Mouse (Mus musculus) forebrain, embryonic 12.5 days (tissue): ENCODE results near the gene Psmc3ip. TPM values are rescaled to one million over a fixed set of nuclear protein-coding genes. Genes with fewer than 3 reads are reported as not detected.

Source experiments
- ATAC-seq: fragments of 200-750 bp; cut with Nextera tagmentation; 2 replicates; pipeline ENCODE4 v1.8.0; 2017; ENCODE audit warnings: moderate TSS enrichment; ENCODE audit not compliant: low FRiP score
- H3K27ac ChIP-seq: fragments of 300-500 bp; sonication (generic); 2 replicates; pipeline ENCODE4 v1.5.1; 2016; ENCODE audit warnings: mild to moderate bottlenecking
- H3K27me3 ChIP-seq: fragments of 300-500 bp; sonication (generic); 2 replicates; pipeline ENCODE4 v1.6.1; 2016; ENCODE audit warnings: mild to moderate bottlenecking
- H3K36me3 ChIP-seq: fragments of 300-500 bp; sonication (generic); replicated peaks from 2 replicates; pipeline ENCODE4 v1.6.1; 2016; ENCODE audit warnings: mild to moderate bottlenecking
- H3K4me1 ChIP-seq: fragments of 300-500 bp; sonication (generic); 2 replicates; pipeline ENCODE4 v1.6.1; 2016
- H3K4me2 ChIP-seq: fragments of 300-500 bp; sonication (generic); 2 replicates; pipeline ENCODE4 v1.6.1; 2016; ENCODE audit warnings: mild to moderate bottlenecking, moderate library complexity
- H3K4me3 ChIP-seq: fragments of 300-500 bp; sonication (generic); replicated peaks from 2 replicates; pipeline ENCODE4 v1.5.1; 2016; ENCODE audit warnings: mild to moderate bottlenecking
- H3K9ac ChIP-seq: fragments of 300-500 bp; sonication (generic); 2 replicates; pipeline ENCODE4 v1.6.1; 2016; ENCODE audit warnings: mild to moderate bottlenecking
- H3K9me3 ChIP-seq: fragments of 300-500 bp; sonication (generic); 2 replicates; pipeline ENCODE4 v1.6.1; 2016
- WGBS: fragments of 180-500 bp; shearing (Covaris S2); methylation state at CpG from one replicate; pipeline ENCODE4 v1.1.7; 2016; 5-methylcytosine and 5-hydroxymethylcytosine counted together
- microRNA-seq: library from miRNA; unstranded; fragments of <30 nt; microRNA quantifications from one replicate; pipeline ENCODE4, GENCODE M21; 2017
- polyA plus RNA-seq: library from polyadenylated mRNA; unstranded; fragments of >200 nt; fragmentation: Nextera tagmentation; extraction: Ambion mirVana; gene quantifications from 2 replicates; pipeline ENCODE4 v1.2.1, GENCODE M21; 2016

Gene Psmc3ip
- polyA plus RNA-seq, 1 experiment from 2014 or later: 62.1 TPM

DNA sequence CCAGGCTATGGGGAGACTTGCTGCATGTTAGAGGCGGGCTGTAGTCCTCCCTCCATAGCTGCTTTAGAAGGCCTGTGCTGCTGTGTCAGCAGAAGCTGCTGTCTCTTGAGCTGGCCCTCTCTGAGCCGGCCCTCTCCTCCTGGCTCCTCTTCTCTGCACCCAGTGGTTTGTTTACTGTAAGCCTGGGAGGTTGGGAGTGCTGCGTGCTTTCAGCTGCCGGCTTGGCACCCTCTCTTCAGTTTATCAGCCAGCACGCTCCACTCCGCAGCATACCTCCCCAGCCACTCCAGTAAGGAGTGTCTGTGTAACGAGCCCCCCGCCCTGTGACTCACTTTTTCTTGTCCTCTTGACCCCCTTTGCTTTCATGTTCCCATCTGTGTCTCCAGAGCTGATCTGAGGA, 38.4 kb downstream of the Psmc3ip start:
- Histone ChIP-seq H3K27ac (no peak overlapping the region), H3K9ac (no peak overlapping the region), H3K27me3 (no peaks in the 10 kb centered on the region), H3K9me3 (no peaks in the 10 kb centered on the region), H3K4me1 (no peaks in the 10 kb centered on the region), H3K4me2 (no peak overlapping the region), H3K4me3 (no peak overlapping the region), H3K36me3 (peaks cover 78% of the 10 kb centered on the region)
- WGBS: 59% methylated on average over 8 of the region's 8 CpGs
- ATAC-seq: no peak

DNA sequence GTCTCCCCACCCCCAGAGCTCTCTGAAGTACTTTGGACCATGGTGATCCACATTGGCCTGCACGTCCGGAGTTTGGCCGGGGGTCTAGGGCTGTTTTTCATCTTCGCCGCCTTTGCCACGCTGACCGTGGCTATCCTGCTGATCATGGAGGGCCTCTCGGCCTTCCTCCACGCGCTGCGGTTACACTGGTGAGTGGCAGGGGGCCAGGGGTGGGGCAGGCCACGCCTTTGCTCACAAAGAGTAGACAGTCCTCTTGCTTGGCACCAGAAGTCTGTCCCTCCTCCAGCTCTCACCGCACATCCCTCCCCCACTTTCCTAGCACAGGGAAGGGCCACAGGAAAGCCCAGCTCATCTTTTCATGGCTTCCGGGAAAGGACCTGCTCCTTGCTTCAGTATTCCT, 39.8 kb downstream of the Psmc3ip start:
- no peak for ATAC-seq
- peaks cover 81% of the 10 kb centered on the region for H3K36me3 ChIP-seq
- WGBS: 86% methylated on average over 14 of the region's 14 CpGs

DNA sequence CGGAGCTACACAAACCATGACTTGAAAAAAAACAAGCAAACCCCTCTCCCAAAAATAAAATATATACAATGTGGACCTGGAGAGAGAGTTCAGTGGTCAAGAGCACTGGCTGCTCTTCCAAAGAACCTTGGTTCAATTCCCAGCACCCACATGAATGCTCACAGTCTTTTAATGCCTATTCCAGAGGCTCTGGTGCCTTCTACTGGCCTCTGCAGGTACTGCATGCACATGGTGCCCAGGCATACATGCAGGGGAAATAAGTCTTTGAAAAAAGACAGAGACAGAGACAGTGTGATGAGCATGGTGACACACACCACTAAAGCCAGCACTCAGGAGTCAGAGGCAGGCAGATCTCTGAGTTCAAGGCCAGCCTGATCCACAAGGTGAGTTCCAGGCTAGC, 41.3 kb downstream of the Psmc3ip start:
- no peak overlapping the region for H3K9ac ChIP-seq
- WGBS: 100% methylated on average over 1 of the region's 1 CpGs
- no peak overlapping the region for H3K4me3 ChIP-seq
- H3K4me1 ChIP-seq: no peaks in the 10 kb centered on the region
- H3K9me3 ChIP-seq: no peaks in the 10 kb centered on the region
- peaks cover 82% of the 10 kb centered on the region for H3K36me3 ChIP-seq
- no peak overlapping the region for H3K27ac ChIP-seq
- no peak for ATAC-seq
- H3K27me3 ChIP-seq: no peaks in the 10 kb centered on the region
- no peak overlapping the region for H3K4me2 ChIP-seq

More for the DNA sequence above, 39.8 kb downstream of the Psmc3ip start:
- Histone ChIP-seq H3K4me1 (no peaks in the 10 kb centered on the region), H3K4me2 (no peak overlapping the region), H3K27me3 (no peaks in the 10 kb centered on the region), H3K4me3 (no peak overlapping the region), H3K27ac (no peak overlapping the region), H3K9me3 (no peaks in the 10 kb centered on the region), H3K9ac (no peak overlapping the region)

DNA sequence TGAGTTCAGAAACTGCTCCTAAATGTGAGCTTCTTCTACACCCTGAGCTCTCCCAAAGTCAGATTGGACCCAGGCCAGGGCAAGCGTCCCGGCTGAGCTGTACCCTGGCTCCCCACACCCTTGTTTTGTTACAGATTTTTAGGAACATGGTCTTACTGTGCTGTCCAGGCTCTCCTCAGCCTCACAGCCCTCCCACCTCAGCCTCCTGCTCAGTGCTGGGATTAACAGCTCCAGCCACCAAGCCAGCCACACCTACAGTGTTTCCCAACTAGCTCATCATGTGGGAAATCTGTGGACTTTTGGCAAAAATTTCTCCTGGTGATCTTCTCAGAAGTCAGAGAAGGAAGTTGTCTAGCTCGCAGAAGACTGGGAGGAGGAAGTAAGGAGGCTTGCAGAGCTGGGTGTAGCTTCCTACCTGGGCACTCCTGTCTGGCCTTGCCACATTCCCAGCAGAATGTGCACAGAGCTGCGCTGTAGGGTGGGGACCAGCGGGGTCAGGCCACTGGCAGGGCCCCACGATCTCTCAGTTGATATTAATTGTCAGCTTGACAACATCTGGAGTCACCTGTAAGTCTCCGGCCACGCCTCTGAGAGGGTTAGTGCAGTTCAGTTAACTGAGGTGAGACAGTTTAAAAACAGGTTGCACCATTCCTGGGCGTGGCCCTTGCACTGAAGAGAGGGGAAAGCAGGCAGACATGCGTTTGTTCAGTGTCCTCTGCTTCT, 42.3 kb downstream of the Psmc3ip start:
- Histone ChIP-seq H3K9me3 (no peaks in the 10 kb centered on the region), H3K4me3 (no peak overlapping the region), H3K9ac (no peak overlapping the region), H3K36me3 (peaks cover 85% of the 10 kb centered on the region), H3K4me2 (no peak overlapping the region), H3K27ac (no peak overlapping the region), H3K27me3 (no peaks in the 10 kb centered on the region), H3K4me1 (no peaks in the 10 kb centered on the region)
- no peak for ATAC-seq
- 92% methylated on average over 10 of the region's 10 CpGs for WGBS

DNA sequence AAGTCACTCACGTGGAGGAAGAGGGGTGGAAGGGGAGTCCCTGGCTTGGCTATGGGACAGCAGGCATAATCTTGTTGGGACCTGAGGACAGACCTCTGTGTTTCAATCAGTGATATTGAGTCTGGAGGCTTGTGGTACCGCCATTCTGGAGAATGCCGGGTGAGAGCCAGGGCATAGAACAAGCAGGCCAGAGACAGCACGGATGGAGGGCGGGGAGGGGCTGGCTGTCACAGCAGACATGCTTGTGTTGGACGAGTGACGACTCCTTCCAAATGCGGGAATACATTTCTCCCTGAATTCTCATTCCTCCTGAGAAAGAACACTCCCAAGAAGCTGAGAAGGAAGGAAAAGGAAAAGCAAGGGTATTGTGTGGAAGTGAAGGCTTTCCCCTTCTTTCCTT, 43.6 kb downstream of the Psmc3ip start:
- Histone ChIP-seq H3K27me3 (no peaks in the 10 kb centered on the region), H3K4me2 (no peak overlapping the region), H3K4me1 (no peaks in the 10 kb centered on the region), H3K27ac (no peak overlapping the region), H3K4me3 (no peak overlapping the region), H3K9me3 (no peaks in the 10 kb centered on the region), H3K36me3 (peaks cover 82% of the 10 kb centered on the region), H3K9ac (no peak overlapping the region)
- 90% methylated on average over 8 of the region's 8 CpGs for WGBS
- ATAC-seq: no peak

DNA sequence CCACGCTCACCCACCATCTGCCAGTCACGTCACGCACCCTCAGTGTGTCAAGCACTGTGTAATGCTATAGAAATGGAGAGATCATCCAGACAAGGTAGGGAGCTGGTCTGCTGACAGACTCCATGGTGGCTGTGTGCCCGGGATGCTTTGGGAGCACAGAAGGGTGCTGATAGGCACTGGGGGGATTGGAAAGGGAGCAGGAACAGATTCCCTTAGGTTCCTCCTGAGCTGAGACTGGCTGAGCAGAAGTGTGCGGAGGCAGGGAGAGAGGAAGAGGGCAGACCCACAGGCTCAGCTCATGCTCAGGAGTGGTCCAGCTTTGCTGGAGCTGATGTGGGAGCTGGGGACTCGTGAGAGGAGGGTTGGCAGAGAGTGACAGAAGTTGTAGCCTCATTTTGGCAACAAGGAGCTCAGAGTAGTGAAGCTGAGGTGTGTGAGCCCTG, 44.2 kb downstream of the Psmc3ip start:
- ATAC-seq: no peak
- Histone ChIP-seq H3K27ac (no peak overlapping the region), H3K9ac (no peak overlapping the region), H3K4me2 (no peak overlapping the region), H3K4me3 (no peak overlapping the region), H3K9me3 (no peaks in the 10 kb centered on the region), H3K27me3 (no peaks in the 10 kb centered on the region), H3K36me3 (peaks cover 86% of the 10 kb centered on the region), H3K4me1 (no peaks in the 10 kb centered on the region)
- 89% methylated on average over 6 of the region's 6 CpGs for WGBS

DNA sequence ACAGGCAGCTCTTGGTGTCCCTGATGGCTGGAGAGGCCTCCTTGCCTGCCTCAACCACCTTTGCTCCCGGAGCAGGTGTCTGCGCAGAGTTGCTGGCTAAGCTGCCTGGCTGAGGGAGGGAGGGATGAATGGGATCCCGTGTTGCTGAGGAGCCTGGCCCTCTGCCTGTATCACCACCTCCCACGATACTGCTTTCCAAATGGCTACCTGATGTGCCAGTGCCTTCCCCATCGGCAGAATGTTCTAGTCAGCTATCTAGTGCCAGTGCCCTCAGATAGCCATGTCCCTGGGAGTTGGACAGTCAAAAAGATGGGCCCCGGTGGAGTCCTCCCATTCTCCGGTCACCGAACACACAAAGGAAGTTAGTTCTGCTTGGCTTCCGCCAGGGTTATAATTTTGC, 44.9 kb downstream of the Psmc3ip start:
- Histone ChIP-seq H3K36me3 (peaks cover 87% of the 10 kb centered on the region), H3K4me3 (no peak overlapping the region), H3K4me2 (no peak overlapping the region), H3K4me1 (no peaks in the 10 kb centered on the region), H3K9me3 (no peaks in the 10 kb centered on the region), H3K27ac (no peak overlapping the region), H3K9ac (no peak overlapping the region), H3K27me3 (no peaks in the 10 kb centered on the region)
- 88% methylated on average over 9 of the region's 9 CpGs for WGBS
- no peak for ATAC-seq

DNA sequence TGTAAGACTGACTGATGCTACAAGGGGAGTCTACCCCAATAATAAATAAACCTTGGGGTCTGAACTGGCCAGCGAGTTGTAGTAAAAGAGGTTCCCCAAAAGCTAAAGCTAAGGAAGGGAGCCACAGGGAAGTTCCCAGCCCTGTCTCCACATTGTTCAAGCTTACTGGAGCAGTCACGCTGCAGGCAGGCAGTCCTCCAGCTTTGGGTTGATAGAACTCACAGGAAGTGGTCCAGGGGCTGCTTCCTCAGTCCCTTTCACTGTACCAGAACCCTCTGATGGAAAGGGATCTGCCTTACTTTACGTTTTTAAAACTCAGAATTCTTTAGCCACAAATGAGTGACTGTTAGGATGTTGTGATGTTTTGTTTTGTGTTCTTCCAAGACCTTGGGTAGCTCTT, 47.7 kb downstream of the Psmc3ip start:
- no peak for ATAC-seq
- no peak overlapping the region for H3K4me3 ChIP-seq
- H3K9ac ChIP-seq: no peak overlapping the region
- no peak overlapping the region for H3K27ac ChIP-seq
- H3K4me1 ChIP-seq: no peaks in the 10 kb centered on the region
- H3K4me2 ChIP-seq: no peak overlapping the region
- 87% methylated on average over 3 of the region's 3 CpGs for WGBS
- no peaks in the 10 kb centered on the region for H3K9me3 ChIP-seq
- H3K36me3 ChIP-seq: peaks cover 91% of the 10 kb centered on the region
- no peaks in the 10 kb centered on the region for H3K27me3 ChIP-seq

DNA sequence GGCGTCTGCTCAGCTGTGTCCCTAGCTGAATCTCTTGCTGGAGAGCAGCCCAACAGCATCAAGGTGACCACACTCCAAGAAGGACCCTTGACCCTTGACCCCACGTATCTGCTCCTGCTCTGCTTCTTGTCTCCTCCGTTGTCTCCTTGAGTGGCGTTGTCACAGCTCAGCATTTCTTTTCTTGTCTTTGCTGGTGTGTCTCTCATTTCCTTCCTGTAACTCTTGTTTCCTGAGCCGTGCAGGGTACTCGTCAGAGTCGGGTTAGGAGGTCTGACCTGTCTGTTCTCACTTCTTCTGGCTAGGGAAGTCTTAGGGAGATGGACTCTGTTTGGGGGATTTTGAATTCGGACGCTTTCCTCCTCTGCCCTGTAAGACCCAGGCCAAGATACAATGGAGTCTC, 48.8 kb downstream of the Psmc3ip start:
- Histone ChIP-seq H3K9ac (no peak overlapping the region), H3K27me3 (no peaks in the 10 kb centered on the region), H3K36me3 (peaks cover 91% of the 10 kb centered on the region), H3K9me3 (no peaks in the 10 kb centered on the region), H3K4me2 (no peak overlapping the region), H3K4me3 (no peak overlapping the region), H3K4me1 (no peaks in the 10 kb centered on the region), H3K27ac (no peak overlapping the region)
- 69% methylated on average over 9 of the region's 9 CpGs for WGBS
- ATAC-seq: no peak

DNA sequence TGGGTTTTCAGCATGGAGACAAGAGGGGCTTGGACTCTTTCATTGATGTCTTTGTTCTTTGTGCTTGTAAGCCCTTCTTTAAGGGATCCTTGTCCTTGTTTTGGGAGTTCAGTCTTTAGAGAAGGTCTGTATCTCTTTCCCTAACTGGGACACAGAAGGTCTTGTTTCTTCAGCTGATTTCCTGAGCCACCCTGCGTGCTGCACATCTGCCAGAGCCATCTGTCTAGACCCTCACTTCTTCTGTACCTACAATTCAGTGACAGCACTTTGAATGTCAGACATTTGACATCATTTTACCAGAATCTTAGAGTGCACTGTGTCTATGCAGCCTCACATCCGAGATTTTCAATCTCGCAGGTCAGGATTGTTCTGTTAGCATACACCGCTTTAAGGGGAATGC, 49.4 kb downstream of the Psmc3ip start:
- H3K27me3 ChIP-seq: no peaks in the 10 kb centered on the region
- H3K4me1 ChIP-seq: no peaks in the 10 kb centered on the region
- ATAC-seq: no peak
- no peak overlapping the region for H3K4me2 ChIP-seq
- H3K36me3 ChIP-seq: peaks cover 91% of the 10 kb centered on the region
- no peak overlapping the region for H3K9ac ChIP-seq
- H3K9me3 ChIP-seq: no peaks in the 10 kb centered on the region
- H3K27ac ChIP-seq: no peak overlapping the region
- 92% methylated on average over 4 of the region's 4 CpGs for WGBS
- H3K4me3 ChIP-seq: no peak overlapping the region

Small RNAs within 50 kb of the gene (microRNA-seq; reads per million reads assigned to microRNA genes)
- gene Gm27626: not detected

Other genes starting within 250 kb of the Psmc3ip start
- 16.6 and 17.3 TPM in 2 replicates for gene Stat5b, start 244.7 kb downstream of the Psmc3ip start, polyA plus RNA-seq
- gene Stat5a, start 236.1 kb downstream of the Psmc3ip start, polyA plus RNA-seq: 1.2 and 1.8 TPM in 2 replicates
- 30.8 and 34.1 TPM in 2 replicates for gene Stat3, start 155.9 kb downstream of the Psmc3ip start, polyA plus RNA-seq
- gene Cavin1, start 124.5 kb downstream of the Psmc3ip start, polyA plus RNA-seq: 29.9 and 35.6 TPM in 2 replicates
- 48.9 and 54.9 TPM in 2 replicates for gene Atp6v0a1, start 86.0 kb downstream of the Psmc3ip start, polyA plus RNA-seq
- gene Naglu, start 25.4 kb downstream of the Psmc3ip start, polyA plus RNA-seq: 7.8 and 8.7 TPM in 2 replicates
- gene Hsd17b1, start 17.0 kb downstream of the Psmc3ip start, polyA plus RNA-seq: 0.19 and 0.33 TPM in 2 replicates
- gene Coasy, start 12.9 kb downstream of the Psmc3ip start, polyA plus RNA-seq: 50.7 and 50.9 TPM in 2 replicates
- gene Mlx, start 8.2 kb downstream of the Psmc3ip start, polyA plus RNA-seq: 47.6 and 52.6 TPM in 2 replicates
- 18.6 and 19.3 TPM in 2 replicates for gene Retreg3, start 24.5 kb upstream of the Psmc3ip start, polyA plus RNA-seq
- gene Tubg1, start 24.5 kb upstream of the Psmc3ip start, polyA plus RNA-seq: 103 and 108 TPM in 2 replicates
- gene Tubg2, start 60.5 kb upstream of the Psmc3ip start, polyA plus RNA-seq: 7.6 and 8.3 TPM in 2 replicates
- 0.46 and 0.57 TPM in 2 replicates for gene Cntnap1, start 75.1 kb upstream of the Psmc3ip start, polyA plus RNA-seq
- gene Plekhh3, start 75.9 kb upstream of the Psmc3ip start, polyA plus RNA-seq: 9.2 and 9.6 TPM in 2 replicates
- 0.10 TPM in 1 of 2 replicates, not detected in the other for gene Ccr10, start 80.0 kb upstream of the Psmc3ip start, polyA plus RNA-seq
- 11.1 and 12.5 TPM in 2 replicates for gene Ezh1, start 131.0 kb upstream of the Psmc3ip start, polyA plus RNA-seq
- 43.7 and 49.6 TPM in 2 replicates for gene Ramp2, start 150.6 kb upstream of the Psmc3ip start, polyA plus RNA-seq
- gene Vps25, start 158.3 kb upstream of the Psmc3ip start, polyA plus RNA-seq: 90.4 and 93.1 TPM in 2 replicates
- gene Wnk4, start 165.1 kb upstream of the Psmc3ip start, polyA plus RNA-seq: 5.7 and 7.5 TPM in 2 replicates
- 1.6 TPM in 2 replicates for gene Cntd1, start 183.6 kb upstream of the Psmc3ip start, polyA plus RNA-seq
- 178 and 183 TPM in 2 replicates for gene Coa3, start 183.7 kb upstream of the Psmc3ip start, polyA plus RNA-seq
- 164 and 169 TPM in 2 replicates for gene Becn1, start 206.8 kb upstream of the Psmc3ip start, polyA plus RNA-seq
- 182 and 189 TPM in 2 replicates for gene Psme3, start 220.8 kb upstream of the Psmc3ip start, polyA plus RNA-seq
- gene Aoc2, start 229.6 kb upstream of the Psmc3ip start, polyA plus RNA-seq: 2.9 and 3.1 TPM in 2 replicates
- not detected in 2 replicates for gene Aoc3, start 235.2 kb upstream of the Psmc3ip start, polyA plus RNA-seq